Mouse (Mus musculus): ENCODE measurements around the gene Cdk2.

DNA sequence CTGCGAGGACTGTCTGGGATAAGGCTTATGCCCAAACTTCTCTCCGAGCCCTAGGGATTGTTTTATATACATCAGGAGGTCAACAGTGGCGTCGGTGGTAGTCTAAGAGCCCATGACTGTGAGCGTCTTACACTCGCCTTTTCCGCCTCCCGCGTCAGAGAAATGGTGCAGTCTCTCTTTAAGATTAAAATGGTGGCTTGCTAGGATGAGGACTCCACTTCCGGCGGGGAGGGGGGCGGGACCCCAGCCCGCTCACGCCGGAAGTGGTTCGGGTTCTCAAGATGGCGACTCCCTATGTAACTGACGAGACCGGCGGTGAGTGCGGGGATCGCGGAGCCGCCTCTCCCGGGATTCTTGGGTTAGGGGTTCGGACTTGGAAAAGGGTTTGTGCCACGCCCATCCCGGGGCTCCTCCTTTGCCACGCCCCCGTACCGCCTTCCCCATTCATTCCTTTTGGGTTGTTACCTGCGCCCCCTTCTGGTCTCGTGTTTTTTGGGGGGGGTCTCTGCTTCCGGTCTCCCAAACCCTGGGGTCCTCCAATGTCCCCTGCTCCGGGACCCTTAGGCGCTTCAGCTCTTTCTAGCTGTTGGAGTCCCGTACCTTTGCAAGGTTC is 43.5 kb upstream of the Cdk2 start:
- peak; percentile 63; the same call in 1 of the 2 replicates for TF ChIP-seq CTCF (IDR thresholded peaks at IDR 0.05; ENCODE audit: insufficient read depth, low read depth, low read length)
- peak; percentile 45; the same call in 1 of the 2 replicates for TF ChIP-seq POLR2A (IDR thresholded peaks at IDR 0.05; ENCODE audit: insufficient read depth, low read depth, low read length)
